Mouse (Mus musculus): ENCODE measurements around the gene Phf2. TPM values are rescaled to one million over a fixed set of nuclear protein-coding genes. Genes with fewer than 3 reads are reported as not detected.

The Phf2 gene
- total RNA-seq, 2 experiments from 2014 or later: 25.4 to 29.0 TPM

DNA sequence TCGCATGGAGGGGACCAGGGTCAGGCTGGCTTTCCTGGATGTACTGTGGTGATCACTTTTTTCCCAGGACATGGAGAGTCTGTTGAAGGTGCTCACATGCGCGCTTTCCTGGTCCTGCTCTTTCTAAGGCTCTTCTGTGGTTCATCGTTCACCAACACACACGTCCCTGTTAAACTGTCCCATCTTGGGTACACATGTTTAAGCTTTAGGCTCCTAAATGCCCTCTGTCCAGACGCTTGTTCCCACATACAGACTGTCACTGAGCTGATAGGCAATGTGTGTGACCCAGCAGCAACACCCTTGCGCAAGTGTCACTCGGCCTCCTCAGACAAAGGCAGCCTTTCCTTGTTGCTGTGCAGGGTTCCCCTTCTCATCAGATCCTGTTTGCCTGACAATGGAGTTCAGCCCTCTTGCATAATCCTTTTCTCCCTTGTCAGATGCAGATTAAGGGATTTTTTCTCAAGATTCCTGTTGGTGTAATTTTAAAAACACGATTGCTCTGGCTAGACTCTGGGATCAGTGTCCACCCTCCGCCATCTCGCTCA, 107.1 kb downstream of the Phf2 start:
- no peak for DNase-seq (ENCODE audit: low spot score)
- intact Hi-C loops (cut with DNase I): no loop called here

DNA sequence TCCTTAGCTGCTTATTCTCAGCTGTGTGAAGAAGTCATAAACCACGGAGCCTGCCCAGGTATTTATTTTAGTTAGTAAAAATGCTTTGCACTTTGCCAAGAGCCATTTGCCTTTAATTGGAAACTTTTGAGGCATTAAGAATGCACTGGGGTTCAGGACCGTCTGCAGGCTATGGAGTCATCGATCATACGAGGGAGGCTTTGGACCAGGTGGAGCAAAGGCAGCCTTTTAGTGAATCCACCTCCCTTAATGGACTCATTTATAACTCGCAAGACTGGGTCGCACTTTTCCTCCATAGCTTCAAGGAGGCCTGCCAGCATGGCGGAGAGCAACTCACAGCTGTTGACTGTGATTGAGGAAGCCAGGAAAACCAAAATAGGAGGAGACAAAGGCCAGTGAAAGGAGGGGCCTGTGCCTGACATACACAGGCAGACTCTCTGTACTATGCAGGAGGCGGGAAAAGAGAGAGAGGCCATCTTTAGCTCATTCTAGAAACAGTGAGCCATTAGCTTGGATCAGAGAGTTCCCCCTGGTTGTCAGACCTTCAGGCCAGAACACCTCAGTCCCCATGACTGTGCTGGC, 110.0 kb downstream of the Phf2 start:
- intact Hi-C loops (cut with DNase I): no loop called here
- DNase-seq (ENCODE audit: low spot score): no peak

DNA sequence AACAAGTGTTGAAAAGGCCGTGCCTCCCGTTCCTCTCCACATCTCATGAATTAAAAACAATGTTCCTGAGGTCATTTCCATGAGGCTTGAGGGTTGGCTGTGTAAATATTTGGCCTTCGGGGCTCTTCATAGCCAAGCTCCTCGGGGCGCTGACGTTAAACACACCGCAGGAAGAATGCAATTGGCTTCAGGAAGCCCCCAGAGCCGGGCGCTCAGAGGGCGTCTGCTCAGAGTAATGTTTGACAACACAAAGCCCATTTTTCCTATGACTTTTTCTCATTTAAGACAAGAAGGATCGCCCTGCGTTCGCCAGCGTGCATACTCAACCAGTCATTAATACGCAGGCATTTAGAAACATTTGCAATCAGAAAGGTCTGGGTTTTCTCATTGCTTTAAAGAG, 114.2 kb downstream of the Phf2 start:
- intact Hi-C loops (cut with DNase I): no loop called here

More for the DNA sequence above, 114.2 kb downstream of the Phf2 start:
- no peak for DNase-seq (ENCODE audit: low spot score)

Other genes starting within 250 kb of the Phf2 start
- gene Ptpdc1, start 245.5 kb downstream of the Phf2 start, total RNA-seq (2021): 1 to 10 TPM; 4.6 to 6.0 TPM
- not detected for gene Barx1, start 208.1 kb downstream of the Phf2 start, total RNA-seq (2021)
- 100 to 1,000 TPM; 110 to 116 TPM for gene Fam120a, start 96.9 kb upstream of the Phf2 start, total RNA-seq (2021)

Data from heart, postnatal 25 days (tissue).